In genomic region chr11:16805886-16806285, GRCm38 (mm10) we compare ENCODE assay signal across 23 mouse cellular contexts. TPM values are rescaled to one million over a fixed set of nuclear protein-coding genes. Genes with fewer than 3 reads are reported as not detected.
"Had no signal": no experiment of that assay in that cellular context is flagged by ENCODE, and none has a peak within 500 bp of the region (broad histone marks: within the 10 kb centered on the region; RNA-seq: fewer than 3 reads in every experiment).

No protein-coding gene starts in this region.

- H3K4me3 ChIP-seq: heart, embryonic 10.5 days; heart, embryonic 12.5 days; hindbrain, embryonic 10.5 days; hindbrain, embryonic 12.5 days; intestine, embryonic 15.5 days; layer of hippocampus, adult 2 months; limb, embryonic 13.5 days; limb, embryonic 15.5 days; liver, embryonic 12.5 days had no signal

- H3K4me1 ChIP-seq: hindbrain, embryonic 12.5 days had no signal

- H3K27ac ChIP-seq: heart, embryonic 10.5 days; hindbrain, embryonic 10.5 days; hindbrain, embryonic 12.5 days; hindbrain, embryonic 14.5 days; intestine, embryonic 15.5 days; kidney, postnatal 0 days; layer of hippocampus, adult 2 months; limb, embryonic 13.5 days; limb, embryonic 15.5 days; liver, embryonic 12.5 days; liver, embryonic 14.5 days had no signal

- DNase-seq: gastrocnemius, postnatal 10 days; gastrocnemius, postnatal 25 days; heart, adult 18-20 months; heart, postnatal 10 days; heart, postnatal 4 days; kidney, adult 18-20 months; kidney, postnatal 25 days; kidney, postnatal 4 days; left cerebral cortex, postnatal 4 days had no signal

- H3K36me3 ChIP-seq: heart, embryonic 10.5 days; heart, embryonic 12.5 days; hindbrain, embryonic 10.5 days; hindbrain, embryonic 12.5 days; intestine, embryonic 15.5 days; limb, embryonic 13.5 days; limb, embryonic 15.5 days; liver, embryonic 12.5 days had no signal

- H3K27me3 ChIP-seq: hindbrain, embryonic 12.5 days; intestine, embryonic 15.5 days; limb, embryonic 13.5 days; limb, embryonic 15.5 days had no signal

RNA-seq across cellular contexts. Expression of gene Egfr, which starts 53.9 kb away (rescaled TPM):
- total RNA-seq: granulocyte monocyte progenitor cell, adult 5-6 weeks had no signal
- polyA plus RNA-seq: inflammation-experienced regulatory T-cells, adult 6 months had no signal
